Mouse (Mus musculus) spleen, adult 2 months (tissue): ENCODE measurements at regions not wholly inside any gene's neighbourhood (a gene's known extent, or its start where the extent isn't known, plus 50 kb on each side); places are given as distances from the start of the nearest gene placed in this dataset.

Source experiments
- CTCF ChIP-seq: fragments of 200-500 bp; IDR thresholded peaks from 2 replicates; pipeline ENCODE4 v1.5.1; 2011; ENCODE audit warnings: mild to moderate bottlenecking, inconsistent platforms; ENCODE audit not compliant: insufficient read depth, insufficient read length, insufficient replicate concordance; ENCODE audit errors: extremely low read depth
- POLR2A ChIP-seq: fragments of 200-500 bp; IDR thresholded peaks from 2 replicates; pipeline ENCODE4 v1.6.1; 2011; ENCODE audit warnings: low read depth, low read length, inconsistent platforms

- TF ChIP-seq CTCF (no peak), POLR2A (no peak)
Measured at GRCm38 (mm10) chr17:9942171-9942570, 272.7 kb upstream of the Pabpc6 start.
